Mouse (Mus musculus) neutrophil, adult 65 days (primary cell): Measurements from ENCODE around the gene Rdh5. TPM values are rescaled to one million over a fixed set of nuclear protein-coding genes. Genes with fewer than 3 reads are reported as not detected.

Experiments used
- total RNA-seq: library from RNA; stranded (reverse); gene quantifications from 2 replicates; pipeline ENCODE4 v1.2.4, GENCODE M21; 2023

Rdh5 gene
- total RNA-seq = 3.3 and 5.5 TPM in 2 replicates

GRCm38 (mm10) chr10:128922822-128923012 lies at the start of gene Rdh5:
Gene Rdh5 (minus strand): TSS chr10:128922888.

GRCm38 (mm10) chr10:128960590-128961584 lies 38.2 kb upstream of the Rdh5 start, which contains the start of gene Mettl7b:
Gene Mettl7b (minus strand): TSS chr10:128960988.

DNA sequence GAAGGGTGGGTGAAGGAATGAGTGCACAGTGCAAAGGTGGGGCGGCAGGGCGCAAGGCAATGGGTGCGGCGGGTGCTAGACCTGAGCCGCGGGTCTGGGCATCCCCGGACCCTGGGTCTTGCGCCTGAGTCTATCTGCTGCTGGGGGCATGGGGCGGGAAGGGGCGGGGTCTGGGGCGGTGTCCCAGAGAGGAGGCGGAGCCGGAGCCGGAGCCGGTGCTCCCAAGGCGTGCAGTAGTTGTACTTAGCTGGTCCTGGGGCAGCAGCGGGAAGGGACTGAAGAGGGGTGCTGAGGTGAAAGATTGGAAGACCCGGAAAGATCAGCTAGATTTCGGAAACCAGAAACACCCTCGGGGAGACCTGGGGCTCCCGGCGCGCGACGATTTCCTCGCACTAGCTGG lies 10.9 kb upstream of the Rdh5 start, which contains the start of gene Itga7:
TSS of gene Itga7 (plus strand) at position 245 of the 400 bp plus-strand sequence.

GRCm38 (mm10) chr10:128923935-128924334 lies 1.2 kb upstream of the Rdh5 start, which contains the start of gene Bloc1s1:
Gene Bloc1s1 (minus strand): TSS chr10:128924035.

GRCm38 (mm10) chr10:128900698-128901097 lies 22.0 kb downstream of the Rdh5 start, which contains the start of gene Cd63:
Gene Cd63 (plus strand): TSS chr10:128900989.

GRCm38 (mm10) chr10:128891296-128892094 lies 31.2 kb downstream of the Rdh5 start, which contains the start of gene Gdf11:
Gene Gdf11 (minus strand): TSS chr10:128891718.

Other genes with a start within 250 kb of the Rdh5 start
- gene Suox, start 248.8 kb downstream of the Rdh5 start, total RNA-seq = 1.0 and 1.2 TPM in 2 replicates
- gene Rab5b, start 226.6 kb downstream of the Rdh5 start, total RNA-seq = 95.8 and 96.9 TPM in 2 replicates
- 2.3 and 2.6 TPM in 2 replicates for gene Pmel, start 218.7 kb downstream of the Rdh5 start, total RNA-seq
- gene Cdk2, start 217.9 kb downstream of the Rdh5 start, total RNA-seq = 71.8 and 90.9 TPM in 2 replicates
- gene Dgka, start 178.0 kb downstream of the Rdh5 start, total RNA-seq = 46.0 and 58.2 TPM in 2 replicates
- gene Pym1, start 175.0 kb downstream of the Rdh5 start, total RNA-seq = 23.9 and 25.2 TPM in 2 replicates
- 4.7 and 6.9 TPM in 2 replicates for gene Mmp19, start 132.0 kb downstream of the Rdh5 start, total RNA-seq
- 59.9 and 86.6 TPM in 2 replicates for gene Dnajc14, start 118.8 kb downstream of the Rdh5 start, total RNA-seq
- gene Tmem198b, start 118.5 kb downstream of the Rdh5 start, total RNA-seq = 5.1 and 5.8 TPM in 2 replicates
- gene Sarnp, start 105.6 kb downstream of the Rdh5 start, total RNA-seq = 24.9 and 29.6 TPM in 2 replicates
- gene Ormdl2, start 101.2 kb downstream of the Rdh5 start, total RNA-seq = 20.0 and 24.0 TPM in 2 replicates
- 0.09 and 0.16 TPM in 2 replicates for gene Gdf11, start 31.2 kb downstream of the Rdh5 start, total RNA-seq
- gene Cd63, start 21.9 kb downstream of the Rdh5 start, total RNA-seq = 149 and 180 TPM in 2 replicates
- 81.6 and 81.7 TPM in 2 replicates for gene Bloc1s1, start 1.1 kb upstream of the Rdh5 start, total RNA-seq
- gene Itga7, start 10.9 kb upstream of the Rdh5 start, total RNA-seq = 0.13 TPM in 1 of 2 replicates, not detected in the other
- gene Mettl7b, start 38.1 kb upstream of the Rdh5 start, total RNA-seq = not detected in 2 replicates
- gene Olfr9, start 66.5 kb upstream of the Rdh5 start, total RNA-seq = not detected in 2 replicates
- gene Olfr763, start 87.9 kb upstream of the Rdh5 start, total RNA-seq = not detected in 2 replicates
- gene Olfr764-ps1, start 117.0 kb upstream of the Rdh5 start, total RNA-seq = not detected in 2 replicates
- gene Olfr765, start 127.1 kb upstream of the Rdh5 start, total RNA-seq = not detected in 2 replicates
- gene Olfr766-ps1, start 146.1 kb upstream of the Rdh5 start, total RNA-seq = not detected in 2 replicates
- 0.09 TPM in 1 of 2 replicates, not detected in the other for gene Olfr767, start 160.0 kb upstream of the Rdh5 start, total RNA-seq
- gene Olfr768, start 176.5 kb upstream of the Rdh5 start, total RNA-seq = not detected in 2 replicates
- not detected in 2 replicates for gene Olfr769, start 195.0 kb upstream of the Rdh5 start, total RNA-seq
- not detected in 2 replicates for gene Olfr770, start 216.1 kb upstream of the Rdh5 start, total RNA-seq
- gene Olfr771, start 241.9 kb upstream of the Rdh5 start, total RNA-seq = not detected in 2 replicates